Mouse (Mus musculus): ENCODE data around the gene Marf1. TPM values are rescaled to one million over a fixed set of nuclear protein-coding genes. Genes with fewer than 3 reads are reported as not detected.

Gene Marf1
- polyA plus RNA-seq (2015; fragmentation: Nextera tagmentation; extraction: Ambion mirVana): 5.9 and 6.6 TPM in 2 replicates

DNA sequence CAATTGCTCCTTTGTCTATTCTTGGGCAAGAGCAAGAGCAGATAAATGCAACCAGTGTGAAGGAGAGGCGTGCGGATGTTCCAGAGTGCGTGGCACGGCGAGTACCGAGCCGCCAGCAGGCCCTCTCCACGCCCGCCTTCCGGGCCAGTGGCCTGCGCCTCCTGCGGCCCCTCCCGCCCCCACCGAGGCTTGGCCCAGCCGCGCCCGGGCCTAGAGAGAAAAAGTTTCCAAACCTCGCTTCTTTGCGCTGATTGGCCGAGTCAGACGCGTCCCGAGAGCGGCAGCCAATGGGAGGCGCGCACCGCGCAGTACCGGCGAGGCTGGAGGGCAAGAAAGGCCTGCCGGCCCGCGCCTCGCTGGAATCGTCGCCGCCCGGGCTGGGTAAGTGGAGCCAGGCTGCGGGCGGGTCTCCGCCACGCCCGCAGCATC, at the start of gene Marf1, which contains the start of gene Nde1:
Marf1 (minus strand) TSS at position 364 of the 429 bp plus-strand sequence.
Nde1 (plus strand) TSS at position 288 of the 429 bp plus-strand sequence.

MicroRNAs encoded within 50 kb of the gene (microRNA counts, 519-probe panel; counts per million panel counts)
- 3,468 counts per million, percentile 58 among the panel's probes with 10 or more counts for microRNA mmu-miR-484

Small RNA genes within 50 kb of the gene (microRNA-seq; reads per million reads assigned to microRNA genes)
- not detected for gene Gm27671
- gene Mir484: 2,861 reads per million, percentile 84 among the genes with 10 or more reads in this experiment

Other genes with a start within 250 kb of the Marf1 start
- 0.06 and 0.29 TPM in 2 replicates for gene 2900011O08Rik, start 176.7 kb downstream of the Marf1 start, polyA plus RNA-seq (2015; fragmentation: Nextera tagmentation; extraction: Ambion mirVana)
- gene Ifitm7, start 176.5 kb downstream of the Marf1 start, polyA plus RNA-seq (2015; fragmentation: Nextera tagmentation; extraction: Ambion mirVana): not detected in 2 replicates
- gene Nde1, start 76 bp downstream of the Marf1 start, polyA plus RNA-seq (2015; fragmentation: Nextera tagmentation; extraction: Ambion mirVana): 33.4 and 41.1 TPM in 2 replicates
- gene Myh11, start 128.0 kb upstream of the Marf1 start, polyA plus RNA-seq (2015; fragmentation: Nextera tagmentation; extraction: Ambion mirVana): 1,910 and 2,291 TPM in 2 replicates
- 133 and 141 TPM in 2 replicates for gene Fopnl, start 154.1 kb upstream of the Marf1 start, polyA plus RNA-seq (2015; fragmentation: Nextera tagmentation; extraction: Ambion mirVana)
- gene Abcc1, start 198.2 kb upstream of the Marf1 start, polyA plus RNA-seq (2015; fragmentation: Nextera tagmentation; extraction: Ambion mirVana): 13.4 and 14.0 TPM in 2 replicates

Measured in urinary bladder, postnatal 0 days (tissue).